Mouse (Mus musculus) cortical plate, adult 2 months (tissue): ENCODE results near the gene Sult6b2.

ENCODE experiments used
- CTCF ChIP-seq: fragments of 200-500 bp; IDR thresholded peaks from 2 replicates; pipeline ENCODE4 v1.5.1; 2011; ENCODE audit warnings: mild to moderate bottlenecking, control low read depth, low read length; ENCODE audit not compliant: insufficient read depth; ENCODE audit errors: extremely low read depth
- POLR2A ChIP-seq: fragments of 200-500 bp; IDR thresholded peaks from 2 replicates; pipeline ENCODE4 v1.6.1; 2011; ENCODE audit warnings: mild to moderate bottlenecking, low read length, control low read depth; ENCODE audit not compliant: insufficient read depth; ENCODE audit errors: extremely low read depth

DNA sequence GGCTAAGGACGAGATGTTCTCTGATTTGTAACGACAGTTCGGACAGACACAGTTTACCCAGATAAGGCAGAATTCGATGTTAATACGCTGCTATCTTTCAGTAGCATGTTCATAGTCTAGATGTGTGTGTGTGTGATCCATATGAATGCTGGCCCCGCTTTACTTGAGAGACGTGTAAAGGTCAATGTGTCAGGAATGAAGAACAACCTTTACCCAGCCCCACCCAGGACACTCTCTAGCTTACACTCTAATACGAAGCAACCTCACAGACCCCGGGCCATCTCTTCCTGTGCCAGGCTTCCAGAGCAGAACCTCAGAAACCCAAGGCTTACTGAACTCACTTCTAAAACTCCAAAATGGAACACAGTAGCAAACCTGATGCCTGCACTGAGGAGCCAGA lies 5.5 kb downstream of the Sult6b2 start:
- no peak for TF ChIP-seq CTCF
- TF ChIP-seq POLR2A: no peak
